Mouse (Mus musculus) naive thymus-derived CD4-positive, alpha-beta T cell, adult 5 months (primary cell): ENCODE data around the gene Rpl35. TPM values are rescaled to one million over a fixed set of nuclear protein-coding genes. Genes with fewer than 3 reads are reported as not detected.

Source experiments
- polyA plus RNA-seq: library from polyadenylated mRNA; unstranded; fragments of 100-300 nt; shearing (Covaris generic); gene quantifications from one replicate; pipeline ENCODE4 v1.2.1, GENCODE M21; 2017

Gene Rpl35
- polyA plus RNA-seq: 763 TPM

DNA sequence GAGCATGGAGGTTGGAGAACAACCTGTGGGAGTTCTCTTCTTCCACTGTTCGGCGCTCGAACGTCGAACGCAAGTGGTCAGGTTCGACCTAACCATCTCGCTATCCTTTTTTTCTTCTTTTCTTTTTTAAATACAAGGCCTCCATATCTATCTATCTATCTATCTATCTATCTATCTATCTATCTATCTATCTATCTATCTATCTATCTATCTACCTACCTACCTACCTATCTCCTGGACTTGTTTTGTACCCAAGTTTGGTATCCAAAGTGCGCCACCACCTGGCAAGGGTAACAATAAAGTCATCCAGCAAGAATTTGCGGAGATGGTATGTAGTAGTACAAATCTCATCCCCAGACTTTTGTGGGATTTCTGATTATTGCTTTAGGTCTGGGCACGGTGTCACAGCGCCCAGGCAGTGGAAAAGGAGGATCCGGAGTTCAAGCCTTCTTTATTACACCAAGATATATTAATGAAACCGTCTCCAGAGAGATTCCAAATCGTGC, at the start of gene Rpl35:
Gene Rpl35 (minus strand): TSS at position 51 of the 506 bp plus-strand sequence.

DNA sequence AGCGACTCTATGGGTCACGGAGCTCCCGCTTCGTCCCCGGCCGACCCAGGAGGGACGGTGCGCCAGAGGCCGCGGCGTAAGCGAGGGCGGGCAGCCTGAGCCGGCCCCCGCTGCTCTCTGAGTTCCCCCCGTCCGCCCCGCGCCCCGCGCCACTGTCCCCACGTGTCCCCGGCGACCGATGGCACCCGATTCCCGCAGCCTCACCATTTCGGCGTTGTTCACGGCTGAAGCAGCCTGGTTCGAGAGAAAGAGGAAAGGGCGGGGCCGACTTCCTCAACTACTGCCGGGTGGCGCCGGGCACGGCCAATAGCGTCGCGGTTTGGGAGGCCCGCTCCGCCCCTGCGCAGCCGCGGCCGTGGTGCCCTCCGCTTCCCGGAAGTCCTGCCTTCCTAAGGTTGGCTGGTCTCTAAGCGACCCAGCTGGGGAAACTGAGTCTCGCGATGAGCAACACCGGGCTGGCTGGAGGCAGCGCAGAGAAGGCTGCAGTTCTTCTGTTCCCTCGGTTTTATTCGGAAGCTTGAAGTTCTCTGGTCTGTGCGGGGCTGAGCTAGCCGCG, 466 bp downstream of the Rpl35 start, which contains the start of gene Arpc5l:
Gene Arpc5l (plus strand): TSS at position 469 of the 556 bp plus-strand sequence.

DNA sequence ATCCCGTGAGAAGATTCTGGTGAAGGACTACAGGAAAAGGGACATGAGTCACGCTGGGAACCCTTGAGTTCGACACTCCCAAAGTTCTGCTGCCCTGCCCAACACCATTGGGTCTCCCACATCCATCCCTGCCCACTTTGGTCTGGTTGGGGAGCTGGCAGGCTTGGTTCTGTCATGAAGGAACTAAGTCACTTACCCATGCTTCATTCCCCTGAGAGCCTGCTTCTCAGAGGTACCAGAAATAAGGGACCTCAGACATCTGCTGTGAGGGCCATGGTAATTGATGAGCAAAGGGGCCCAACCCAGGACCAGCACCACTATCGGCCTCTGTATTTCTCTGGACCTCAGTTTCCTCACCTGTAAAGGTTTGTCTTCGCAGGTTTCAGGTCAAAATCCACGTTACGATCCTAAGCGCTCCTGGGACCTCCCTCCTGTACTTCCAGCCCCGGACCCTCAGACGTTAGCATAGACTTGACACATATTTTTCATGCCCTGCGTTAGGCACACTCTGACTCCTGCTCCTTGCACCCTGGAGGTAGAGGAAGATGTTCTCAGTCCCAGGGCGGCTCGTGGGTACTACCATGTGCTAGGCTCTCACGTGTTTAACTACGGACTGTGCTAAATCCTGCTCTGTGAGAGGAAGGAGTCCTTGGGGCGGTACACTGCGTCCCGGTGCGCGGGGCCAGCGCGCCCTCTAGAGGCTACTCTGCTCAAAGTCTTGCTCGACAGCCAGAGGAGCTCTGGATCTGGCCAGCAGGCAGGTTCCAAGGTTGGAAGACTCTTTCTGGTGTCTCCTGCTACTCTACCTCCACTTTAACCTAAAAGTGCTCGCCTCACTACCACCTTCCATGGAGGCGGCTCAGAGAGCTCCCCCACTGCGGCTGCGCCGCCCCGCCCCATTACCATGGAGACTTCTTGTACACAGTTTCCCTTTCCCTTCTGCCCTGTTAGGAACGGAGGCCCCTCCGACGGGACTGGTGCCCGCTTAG, 7.7 kb downstream of the Rpl35 start, which contains the start of gene Wdr38:
Gene Wdr38 (plus strand): TSS at position 91 of the 989 bp plus-strand sequence.

Other genes with a start within 250 kb of the Rpl35 start
- gene Nr6a1, start 77.9 kb downstream of the Rpl35 start, polyA plus RNA-seq: 1.8 TPM
- gene Olfml2a, start 73.6 kb downstream of the Rpl35 start, polyA plus RNA-seq: 0.10 TPM
- gene Wdr38, start 8.1 kb downstream of the Rpl35 start, polyA plus RNA-seq: 1.3 TPM
- gene Arpc5l, start 276 bp downstream of the Rpl35 start, polyA plus RNA-seq: 108 TPM
- 23.9 TPM for gene Golga1, start 59.9 kb upstream of the Rpl35 start, polyA plus RNA-seq
- gene Scai, start 185.1 kb upstream of the Rpl35 start, polyA plus RNA-seq: 16.7 TPM
- gene Ppp6c, start 220.8 kb upstream of the Rpl35 start, polyA plus RNA-seq: 142 TPM